Mouse (Mus musculus) MEL (cell line): ENCODE measurements around the gene Oit1.

ENCODE experiments used
- CHD1 ChIP-seq: IDR thresholded peaks from 2 replicates; pipeline ENCODE4 v1.6.1; 2012; ENCODE audit warnings: low read depth, mild to moderate bottlenecking, inconsistent platforms, low read length, improper control_type of control experiment
- CTCF ChIP-seq, 3 experiments: IDR thresholded peaks in 2 of 3; conservative IDR thresholded peaks in 1 of 3; 2 replicates each; pipeline ENCODE4 v1.5.1; 2011 to 2012; ENCODE audit warnings: low read length in 3 of 3, low read depth in 2 of 3, mild to moderate bottlenecking in 2 of 3, improper control_type of control experiment in 1 of 3, inconsistent platforms in 1 of 3, mixed read lengths in 1 of 3, moderate library complexity in 1 of 3; ENCODE audit not compliant: control insufficient read depth in 1 of 3, insufficient read depth in 1 of 3, poor library complexity in 1 of 3, severe bottlenecking in 1 of 3
- EP300 ChIP-seq, 2 experiments: IDR thresholded peaks; 2 replicates each; pipeline ENCODE4 v1.6.1; 2011; ENCODE audit warnings: improper control_type of control experiment in 2 of 2, low read length in 2 of 2, low read depth in 1 of 2, mild to moderate bottlenecking in 1 of 2
- HCFC1 ChIP-seq: IDR thresholded peaks from 2 replicates; pipeline ENCODE4 v1.6.1; 2012; ENCODE audit warnings: low read depth, mild to moderate bottlenecking, inconsistent platforms, low read length, improper control_type of control experiment, moderate library complexity
- JUND ChIP-seq: IDR thresholded peaks from 2 replicates; pipeline ENCODE4 v1.6.1; 2011; ENCODE audit warnings: low read depth, mild to moderate bottlenecking, improper control_type of control experiment, low read length
- MAFK ChIP-seq: IDR thresholded peaks from 2 replicates; pipeline ENCODE4 v1.6.1; 2011; ENCODE audit warnings: low read depth, mild to moderate bottlenecking, low read length, improper control_type of control experiment, borderline replicate concordance
- MEF2A ChIP-seq: IDR thresholded peaks from 2 replicates; pipeline ENCODE4 v1.6.1; 2014; ENCODE audit warnings: low read depth, mild to moderate bottlenecking, inconsistent platforms, low read length, improper control_type of control experiment; ENCODE audit not compliant: poor library complexity, insufficient replicate concordance, severe bottlenecking; ENCODE audit errors: extremely low read depth
- MXI1 ChIP-seq: IDR thresholded peaks from 2 replicates; pipeline ENCODE4 v1.6.1; 2011; ENCODE audit warnings: mild to moderate bottlenecking, low read depth, low read length, improper control_type of control experiment
- POLR2A ChIP-seq, 2 experiments: IDR thresholded peaks; 2 replicates each; pipeline ENCODE4 v1.6.1; 2011 to 2012; ENCODE audit warnings: low read length in 2 of 2, mild to moderate bottlenecking in 2 of 2, control low read depth in 1 of 2, improper control_type of control experiment in 1 of 2, low read depth in 1 of 2, moderate library complexity in 1 of 2; ENCODE audit not compliant: control insufficient read depth in 1 of 2, insufficient read depth in 1 of 2, poor library complexity in 1 of 2
- POLR2AphosphoS2 ChIP-seq: IDR thresholded peaks from 2 replicates; pipeline ENCODE4 v1.6.1; 2011; ENCODE audit warnings: low read length, improper control_type of control experiment
- TAL1 ChIP-seq: IDR thresholded peaks from 2 replicates; pipeline ENCODE4 v1.6.1; 2012; ENCODE audit warnings: mild to moderate bottlenecking, inconsistent platforms, low read length, moderate library complexity, mixed read lengths
- UBTF ChIP-seq: IDR thresholded peaks from 2 replicates; pipeline ENCODE4 v1.6.1; 2012; ENCODE audit warnings: low read depth, mild to moderate bottlenecking, inconsistent platforms, low read length, improper control_type of control experiment, moderate library complexity, borderline replicate concordance; ENCODE audit not compliant: insufficient read depth

DNA sequence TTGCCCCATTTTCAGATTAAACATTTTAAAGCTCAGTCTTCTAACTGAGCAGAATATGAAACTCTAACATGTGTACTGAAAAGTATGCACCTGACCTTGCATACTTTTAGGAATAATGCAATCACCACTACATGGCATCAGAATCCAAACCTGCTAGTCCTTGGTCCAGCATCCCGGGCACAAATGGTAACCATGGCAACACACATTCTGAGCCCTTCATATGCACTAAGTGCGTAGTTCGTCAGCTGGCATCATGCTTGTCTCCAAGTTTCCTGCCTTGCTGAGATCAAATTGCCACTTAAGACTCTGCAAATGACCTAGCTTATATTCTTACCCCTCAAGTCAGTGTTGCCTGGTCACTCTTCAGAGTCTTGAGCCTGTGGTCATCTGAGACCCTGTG lies 44.3 kb upstream of the Oit1 start:
- TF ChIP-seq CTCF (IDR thresholded peaks at IDR 0.05 in 2 of 3, conservative IDR thresholded peaks at IDR 0.05 in 1 of 3; ENCODE audit: control insufficient read depth in 1 of 3, insufficient read depth in 1 of 3, low read depth in 2 of 3, low read length in 3 of 3, poor library complexity in 1 of 3, severe bottlenecking in 1 of 3) (no peak), POLR2AphosphoS2 (no peak), POLR2A (IDR thresholded peaks at IDR 0.05; ENCODE audit: control insufficient read depth in 1 of 2, insufficient read depth in 1 of 2, low read depth in 1 of 2, low read length in 2 of 2, poor library complexity in 1 of 2) (no peak), UBTF (no peak), CHD1 (no peak), MAFK (no peak), MEF2A (no peak), JUND (no peak), TAL1 (no peak), EP300 (IDR thresholded peaks at IDR 0.05; ENCODE audit: low read depth in 1 of 2, low read length in 2 of 2) (no peak), HCFC1 (no peak), MXI1 (no peak)
